Mouse (Mus musculus): ENCODE data around the gene Sesn3. TPM values are rescaled to one million over a fixed set of nuclear protein-coding genes. Genes with fewer than 3 reads are reported as not detected.

Gene Sesn3
- polyA plus RNA-seq, 1 experiment from 2014 or later: 14.7 TPM

DNA sequence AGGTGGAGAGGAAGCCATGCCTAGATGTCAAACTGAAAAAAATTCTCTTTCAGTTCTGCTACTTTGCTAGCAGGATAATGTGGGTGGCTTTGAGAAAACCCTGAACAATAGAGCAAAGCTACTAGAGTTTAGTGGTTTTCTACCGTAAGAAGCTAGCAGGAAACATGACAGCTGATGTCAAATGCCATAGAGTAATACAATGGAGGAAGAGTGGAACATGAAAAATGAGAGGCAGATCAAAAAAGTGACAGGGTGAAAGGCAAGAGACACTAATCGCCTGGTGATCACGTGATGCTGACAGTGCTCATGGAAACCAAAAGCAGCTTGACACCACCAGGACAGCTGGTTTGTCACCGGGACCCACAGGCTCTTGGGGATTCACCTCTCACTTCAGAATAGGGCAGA lies 12.3 kb upstream of the Sesn3 start:
- Histone ChIP-seq H3K4me1 (peaks cover 14% of the 10 kb centered on the region), H3K27me3 (ENCODE audit: poor library complexity, severe bottlenecking) (no peaks in the 10 kb centered on the region), H3K36me3 (replicated peaks) (no peaks in the 10 kb centered on the region), H3K9me3 (no peaks in the 10 kb centered on the region), H3K27ac (no peak overlapping the region), H3K4me3 (no peak overlapping the region)
- no peak for DNase-seq (ENCODE audit: extremely low spot score, low spot score)
- 82% methylated on average over 4 of the region's 4 CpGs for WGBS

DNA sequence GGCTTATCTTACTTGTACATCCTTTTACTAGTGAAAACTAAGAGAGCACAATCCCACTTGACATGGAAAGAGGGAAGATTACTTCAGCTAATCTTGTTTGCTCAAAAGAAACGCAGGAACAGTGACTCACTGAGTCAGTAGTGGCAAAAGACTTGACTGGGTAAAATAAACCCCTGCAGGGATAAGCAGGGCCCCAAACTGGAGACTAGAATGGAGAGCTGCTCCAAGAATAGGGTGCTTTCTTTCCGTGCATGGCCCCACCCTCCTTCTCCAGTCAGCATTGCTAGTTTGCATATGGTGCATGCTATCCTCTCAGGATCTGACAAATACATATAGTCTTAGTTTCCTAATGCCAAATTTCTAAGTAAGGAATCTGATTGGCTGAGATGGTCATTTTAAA lies 8.4 kb upstream of the Sesn3 start:
- Histone ChIP-seq H3K4me1 (peaks cover 14% of the 10 kb centered on the region), H3K27ac (no peak overlapping the region), H3K27me3 (ENCODE audit: poor library complexity, severe bottlenecking) (no peaks in the 10 kb centered on the region), H3K36me3 (replicated peaks) (no peaks in the 10 kb centered on the region), H3K9me3 (no peaks in the 10 kb centered on the region), H3K4me3 (no peak overlapping the region)
- 9% methylated on average over 2 of the region's 2 CpGs for WGBS
- no peak for DNase-seq (ENCODE audit: extremely low spot score, low spot score)

DNA sequence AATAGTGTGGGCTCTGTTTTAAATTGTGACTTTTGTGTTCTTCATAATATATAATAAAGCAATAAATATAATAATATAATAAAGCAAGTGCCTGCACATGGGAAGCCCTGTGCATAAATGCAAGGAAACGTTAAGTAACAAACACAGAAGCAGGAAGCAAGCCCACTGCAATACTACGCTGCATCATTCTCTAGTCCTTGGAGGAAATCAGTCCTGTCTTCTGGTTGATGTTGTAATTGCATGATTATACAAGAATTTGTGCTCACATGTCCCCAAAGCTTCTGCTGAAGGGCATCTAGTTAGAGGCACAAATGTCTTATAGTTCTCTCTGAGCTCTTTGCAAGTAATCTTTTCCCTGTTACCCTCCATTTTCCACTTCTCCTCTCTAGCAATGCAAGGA lies 6.3 kb upstream of the Sesn3 start:
- H3K36me3 ChIP-seq (replicated peaks): no peaks in the 10 kb centered on the region
- DNase-seq (ENCODE audit: extremely low spot score, low spot score): no peak
- no peaks in the 10 kb centered on the region for H3K27me3 ChIP-seq (ENCODE audit: poor library complexity, severe bottlenecking)
- H3K27ac ChIP-seq: no peak overlapping the region
- no peaks in the 10 kb centered on the region for H3K9me3 ChIP-seq
- WGBS: 82% methylated on average over 2 of the region's 2 CpGs
- H3K4me1 ChIP-seq: peaks cover 14% of the 10 kb centered on the region
- H3K4me3 ChIP-seq: no peak overlapping the region

DNA sequence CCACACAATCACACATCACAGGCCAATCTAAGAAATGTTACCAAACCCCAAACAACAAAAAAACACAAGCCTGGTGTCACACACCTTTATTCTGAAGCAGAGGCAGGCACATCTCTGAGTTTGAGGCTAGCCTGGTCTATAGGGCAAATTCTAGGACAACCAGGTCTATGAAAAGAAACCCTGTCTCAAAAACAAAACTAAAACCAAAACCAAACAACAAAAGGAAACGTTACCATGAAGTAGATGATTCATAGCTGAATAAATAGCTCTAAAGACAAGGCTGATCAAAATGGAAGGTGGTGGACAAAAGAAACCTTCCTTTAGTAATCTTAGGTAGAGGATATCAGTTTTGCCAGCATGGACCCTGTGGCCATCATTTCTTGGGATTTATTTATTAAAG lies 1.9 kb upstream of the Sesn3 start:
- Histone ChIP-seq H3K9me3 (no peaks in the 10 kb centered on the region), H3K4me1 (peaks cover 11% of the 10 kb centered on the region), H3K36me3 (replicated peaks) (no peaks in the 10 kb centered on the region), H3K27me3 (ENCODE audit: poor library complexity, severe bottlenecking) (no peaks in the 10 kb centered on the region), H3K27ac (no peak overlapping the region), H3K4me3 (no peak overlapping the region)
- WGBS: 89% methylated on average over 1 of the region's 1 CpGs
- DNase-seq (ENCODE audit: extremely low spot score, low spot score): no peak

DNA sequence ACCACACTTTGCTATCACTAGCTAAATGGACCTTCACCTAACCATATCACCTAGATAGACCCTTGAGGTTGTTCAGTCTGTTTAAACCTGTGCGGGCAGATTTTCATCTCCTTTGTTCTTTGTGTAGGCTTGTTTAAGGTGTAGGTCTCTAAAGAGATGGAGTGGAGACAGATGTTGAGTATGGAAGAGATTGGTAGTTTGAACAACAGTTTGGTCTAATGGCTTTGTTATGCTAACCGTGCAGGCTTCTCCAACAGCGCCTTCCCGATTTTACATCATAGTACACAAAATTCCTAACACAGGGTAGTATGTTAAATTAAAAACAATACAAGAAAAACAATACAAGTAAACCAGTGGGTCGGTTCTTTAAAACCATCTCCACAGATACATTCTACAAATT lies 281 bp upstream of the Sesn3 start:
- WGBS: 35% methylated on average over 5 of the region's 5 CpGs
- Histone ChIP-seq H3K4me1 (peaks cover 11% of the 10 kb centered on the region), H3K4me3 (peak overlapping the region; percentile 95), H3K9me3 (no peaks in the 10 kb centered on the region), H3K36me3 (replicated peaks) (no peaks in the 10 kb centered on the region), H3K27me3 (ENCODE audit: poor library complexity, severe bottlenecking) (no peaks in the 10 kb centered on the region), H3K27ac (peak overlapping the region; percentile 96)
- DNase-seq (ENCODE audit: extremely low spot score, low spot score): no peak

DNA sequence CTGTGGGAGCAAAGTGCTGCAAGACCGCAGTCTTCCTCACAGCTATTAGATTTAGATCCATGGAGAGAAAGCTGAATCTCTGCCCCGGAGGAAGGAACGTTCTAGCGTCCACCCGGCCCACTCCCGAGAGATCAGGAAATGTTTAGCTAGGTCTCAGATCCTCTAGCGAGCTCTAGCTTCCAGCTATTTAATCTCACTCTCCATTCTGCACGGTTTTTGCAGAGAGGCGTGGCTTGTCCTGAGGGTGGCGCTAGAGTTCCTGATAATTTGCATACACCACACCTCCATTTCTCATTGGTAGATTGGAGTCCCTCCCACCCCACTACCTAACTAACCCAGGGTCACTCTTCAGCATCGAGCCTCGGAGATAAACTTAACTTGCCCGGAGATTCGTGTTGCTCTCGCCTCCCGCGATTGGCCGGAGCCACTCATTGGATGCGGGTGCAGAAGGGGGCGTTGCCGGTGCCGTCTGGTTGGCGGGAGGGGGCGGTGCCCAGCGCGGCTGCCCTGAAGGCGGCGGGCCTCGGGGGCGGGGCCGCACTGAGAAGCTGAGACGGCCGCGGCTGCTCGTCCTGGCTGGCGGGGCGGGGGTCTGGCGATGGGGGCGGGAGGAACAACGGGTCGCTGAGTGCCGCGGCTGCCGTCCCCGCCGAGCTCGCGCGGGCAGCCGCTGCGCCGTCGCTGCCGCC lies 1.1 kb downstream of the Sesn3 start:
- Histone ChIP-seq H3K27me3 (ENCODE audit: poor library complexity, severe bottlenecking) (no peaks in the 10 kb centered on the region), H3K4me3 (peak overlapping the region; percentile 95), H3K36me3 (replicated peaks) (no peaks in the 10 kb centered on the region), H3K27ac (peak overlapping the region; percentile 96), H3K4me1 (peaks cover 11% of the 10 kb centered on the region), H3K9me3 (no peaks in the 10 kb centered on the region)
- 0% methylated on average over 53 of the region's 54 CpGs for WGBS
- peak; percentile 98 for DNase-seq (ENCODE audit: extremely low spot score, low spot score)

DNA sequence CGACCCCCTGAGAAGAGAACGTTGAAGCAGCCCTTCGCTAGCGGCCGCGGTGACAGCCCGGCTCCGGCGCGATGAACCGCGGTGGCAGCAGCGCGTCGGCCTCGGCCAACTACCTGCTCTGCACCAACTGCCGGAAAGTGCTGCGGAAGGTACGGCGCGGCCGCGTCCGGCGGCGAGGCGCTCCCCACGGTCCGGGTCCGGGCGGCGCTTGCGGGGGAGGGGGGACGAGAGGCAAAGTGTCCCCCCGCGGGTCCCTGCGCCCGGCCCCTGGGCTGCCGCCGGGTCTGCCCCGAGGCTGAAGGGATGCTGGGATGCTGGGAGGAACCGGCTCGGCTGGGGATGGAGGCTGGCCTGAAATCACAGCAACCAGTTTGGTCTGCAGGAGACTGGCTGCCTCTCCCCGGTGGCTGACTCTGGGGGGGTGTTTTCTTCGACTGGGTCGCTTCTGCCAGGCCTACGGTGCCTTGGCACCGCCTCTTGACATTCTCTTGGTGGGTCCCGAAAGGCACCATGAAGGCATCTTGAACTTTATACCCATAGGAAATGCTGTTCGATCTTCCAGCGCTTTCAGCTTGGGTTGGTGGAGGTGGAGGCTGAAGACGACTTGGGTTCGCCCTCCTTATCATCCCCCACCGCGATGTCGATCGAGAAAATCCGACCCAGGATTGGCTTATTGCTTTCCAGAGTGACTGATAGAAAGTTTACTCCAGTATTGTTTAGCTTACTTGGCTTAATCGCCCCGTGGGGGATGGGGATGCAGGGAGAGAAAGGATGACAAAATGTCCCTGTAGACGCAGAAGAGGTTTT lies 1.8 kb downstream of the Sesn3 start:
- peak; percentile 76 for DNase-seq (ENCODE audit: extremely low spot score, low spot score)
- Histone ChIP-seq H3K27ac (peak overlapping the region; percentile 96), H3K4me1 (peaks cover 11% of the 10 kb centered on the region), H3K36me3 (replicated peaks) (no peaks in the 10 kb centered on the region), H3K27me3 (ENCODE audit: poor library complexity, severe bottlenecking) (no peaks in the 10 kb centered on the region), H3K9me3 (no peaks in the 10 kb centered on the region), H3K4me3 (peak overlapping the region; percentile 95)
- WGBS: under 1% methylated on average over 60 of the region's 61 CpGs

DNA sequence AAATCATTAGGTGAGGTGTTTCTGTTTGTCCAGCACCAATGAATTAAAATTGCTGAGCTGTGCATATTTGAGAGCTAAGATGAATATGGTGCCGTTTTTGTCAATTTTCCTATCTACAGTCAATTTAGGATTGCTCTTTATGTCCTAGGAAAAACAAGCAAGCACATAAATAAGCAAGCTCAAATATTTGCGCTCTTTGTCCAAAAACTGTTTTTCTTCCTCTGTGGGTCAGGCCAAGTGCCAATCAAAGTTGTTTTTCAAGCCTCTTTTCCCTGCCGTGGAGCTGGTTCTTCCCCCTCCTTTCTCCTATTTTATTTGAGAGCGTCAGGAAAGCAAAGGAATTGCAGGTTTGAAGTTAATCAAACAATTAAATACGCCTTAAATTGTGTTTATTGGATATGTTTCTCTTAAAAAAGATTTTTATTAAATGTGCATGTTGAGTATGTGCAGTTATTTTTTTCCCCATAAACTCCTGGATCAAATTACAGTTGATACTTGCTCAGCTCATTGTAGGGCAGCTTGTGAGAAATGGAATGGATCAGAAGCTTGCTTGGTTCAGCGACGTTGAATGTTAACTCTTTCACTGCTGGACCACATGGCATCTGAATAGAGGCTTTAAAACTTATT lies 2.6 kb downstream of the Sesn3 start:
- Histone ChIP-seq H3K9me3 (no peaks in the 10 kb centered on the region), H3K27ac (peak overlapping the region; percentile 96), H3K4me1 (peaks cover 11% of the 10 kb centered on the region), H3K36me3 (replicated peaks) (no peaks in the 10 kb centered on the region), H3K27me3 (ENCODE audit: poor library complexity, severe bottlenecking) (no peaks in the 10 kb centered on the region), H3K4me3 (peak overlapping the region; percentile 95)
- 3% methylated on average over 7 of the region's 7 CpGs for WGBS
- DNase-seq (ENCODE audit: extremely low spot score, low spot score): peak; percentile 18

DNA sequence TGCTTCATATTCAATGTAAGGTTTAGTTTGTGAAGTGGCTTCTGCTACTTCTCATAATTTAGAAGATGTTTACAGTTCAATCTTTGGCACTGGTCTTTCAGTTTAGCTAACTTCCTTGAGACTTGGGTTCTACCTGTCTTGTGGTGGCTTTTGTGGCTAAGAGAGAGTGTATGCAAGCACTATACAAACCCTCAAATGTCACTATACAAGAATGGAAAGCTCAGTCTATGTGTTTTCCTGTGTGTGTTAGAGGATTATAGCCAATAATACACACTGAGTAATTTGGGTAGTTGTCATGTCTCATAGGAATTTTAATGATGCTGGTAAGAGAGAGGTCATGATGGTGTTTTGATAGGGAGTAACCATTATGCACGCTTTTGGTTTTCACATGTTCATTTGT lies 5.8 kb downstream of the Sesn3 start:
- Histone ChIP-seq H3K4me3 (no peak overlapping the region), H3K9me3 (no peaks in the 10 kb centered on the region), H3K4me1 (no peaks in the 10 kb centered on the region; the same call in 1 of the 2 replicates), H3K27me3 (ENCODE audit: poor library complexity, severe bottlenecking) (no peaks in the 10 kb centered on the region), H3K36me3 (replicated peaks) (no peaks in the 10 kb centered on the region), H3K27ac (no peak overlapping the region)
- no peak for DNase-seq (ENCODE audit: extremely low spot score, low spot score)
- 85% methylated on average over 1 of the region's 1 CpGs for WGBS

DNA sequence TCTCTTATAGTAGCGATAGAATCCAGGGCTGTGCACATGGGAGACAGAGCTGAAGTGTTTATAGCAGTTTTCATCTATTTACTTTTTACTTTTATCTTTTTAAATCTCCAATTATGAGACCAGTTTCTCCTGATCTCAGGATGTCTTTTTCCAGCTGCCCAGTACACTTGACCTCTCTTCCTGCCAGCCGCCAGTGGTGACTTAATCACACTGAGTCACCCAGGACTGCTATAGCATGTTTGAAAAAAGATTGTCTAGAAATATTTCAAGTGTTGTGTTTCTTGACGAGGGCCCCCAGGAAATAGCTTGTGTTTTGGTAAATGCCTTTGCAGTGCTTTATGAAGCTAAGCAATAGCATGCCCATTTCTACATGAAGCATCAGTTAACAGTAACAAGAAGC lies 10.2 kb downstream of the Sesn3 start:
- DNase-seq (ENCODE audit: extremely low spot score, low spot score): no peak
- Histone ChIP-seq H3K27me3 (ENCODE audit: poor library complexity, severe bottlenecking) (no peaks in the 10 kb centered on the region), H3K4me3 (no peak overlapping the region), H3K9me3 (no peaks in the 10 kb centered on the region), H3K27ac (no peak overlapping the region), H3K4me1 (no peaks in the 10 kb centered on the region; the same call in 1 of the 2 replicates), H3K36me3 (replicated peaks) (no peaks in the 10 kb centered on the region)
- 84% methylated on average over 3 of the region's 3 CpGs for WGBS

DNA sequence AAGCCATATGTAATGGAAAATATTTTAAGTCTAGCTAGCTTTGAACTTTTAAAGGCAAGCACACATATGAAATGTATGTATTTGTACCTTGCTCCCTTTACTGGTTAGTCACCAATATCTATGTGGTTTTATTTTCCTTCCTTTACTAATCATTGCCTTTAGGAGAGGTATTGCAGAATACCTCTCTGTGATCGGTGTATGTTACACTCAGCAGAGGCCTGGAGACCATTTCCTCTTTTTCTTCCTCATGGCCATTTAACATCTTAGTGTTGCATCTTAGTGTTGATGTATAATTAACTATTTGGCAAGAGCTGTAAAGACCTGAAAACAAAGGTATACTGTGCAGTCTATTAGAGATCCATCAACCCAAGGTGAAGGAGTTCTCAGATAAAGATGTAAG lies 12.4 kb downstream of the Sesn3 start:
- DNase-seq (ENCODE audit: extremely low spot score, low spot score): no peak
- H3K36me3 ChIP-seq (replicated peaks): no peaks in the 10 kb centered on the region
- 100% methylated on average over 1 of the region's 1 CpGs for WGBS

DNA sequence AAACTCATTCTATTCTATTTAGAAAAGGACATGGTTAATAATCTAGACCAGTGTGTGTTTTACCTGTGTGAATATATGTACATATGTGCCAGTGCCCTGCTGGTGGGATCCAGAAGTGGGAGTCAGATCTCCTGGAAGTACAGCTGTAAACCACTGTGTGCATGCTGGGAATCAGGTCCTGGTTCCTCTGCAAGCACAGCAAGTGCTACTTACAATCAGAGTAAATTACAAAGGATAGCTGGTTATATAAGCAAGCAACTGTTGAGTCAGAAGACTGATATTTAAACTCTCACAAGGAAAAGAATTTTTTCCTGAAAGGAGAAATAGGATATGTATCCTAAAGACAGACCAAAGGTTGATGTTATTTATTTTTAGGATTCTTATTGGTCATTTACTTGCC lies 13.6 kb downstream of the Sesn3 start:
- no peak for DNase-seq (ENCODE audit: extremely low spot score, low spot score)
- H3K36me3 ChIP-seq (replicated peaks): no peaks in the 10 kb centered on the region
- no peaks in the 10 kb centered on the region for H3K9me3 ChIP-seq
- no peaks in the 10 kb centered on the region for H3K27me3 ChIP-seq (ENCODE audit: poor library complexity, severe bottlenecking)
- no peak overlapping the region for H3K4me3 ChIP-seq
- no peaks in the 10 kb centered on the region; the same call in 1 of the 2 replicates for H3K4me1 ChIP-seq
- H3K27ac ChIP-seq: no peak overlapping the region

More for the DNA sequence above, 12.4 kb downstream of the Sesn3 start:
- Histone ChIP-seq H3K27ac (no peak overlapping the region), H3K27me3 (ENCODE audit: poor library complexity, severe bottlenecking) (no peaks in the 10 kb centered on the region), H3K4me1 (no peaks in the 10 kb centered on the region; the same call in 1 of the 2 replicates), H3K9me3 (no peaks in the 10 kb centered on the region), H3K4me3 (no peak overlapping the region)

DNA sequence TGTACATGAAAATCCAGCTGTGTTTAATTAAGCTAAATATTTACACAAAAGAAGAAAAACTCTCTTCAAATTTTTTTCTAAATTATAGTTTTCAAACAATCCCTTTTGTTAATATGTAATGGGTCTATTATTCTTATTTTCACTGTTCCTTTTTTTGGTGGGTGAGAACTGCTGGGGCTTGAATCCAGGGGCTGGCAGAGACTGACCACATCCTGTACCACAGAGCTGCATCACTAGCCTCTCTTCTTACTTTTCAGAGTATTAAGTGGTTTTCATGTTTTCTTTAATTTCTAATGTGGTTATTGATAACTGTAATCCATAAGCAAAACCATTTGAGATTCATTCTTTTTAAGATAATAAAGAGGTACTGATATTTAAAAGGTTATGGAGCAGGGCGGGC lies 19.0 kb downstream of the Sesn3 start:
- Histone ChIP-seq H3K9me3 (no peaks in the 10 kb centered on the region), H3K27me3 (ENCODE audit: poor library complexity, severe bottlenecking) (no peaks in the 10 kb centered on the region), H3K4me3 (no peak overlapping the region), H3K27ac (no peak overlapping the region), H3K36me3 (replicated peaks) (no peaks in the 10 kb centered on the region), H3K4me1 (no peaks in the 10 kb centered on the region)
- 95% methylated on average over 1 of the region's 1 CpGs for WGBS
- no peak for DNase-seq (ENCODE audit: extremely low spot score, low spot score)

All from forebrain, embryonic 10.5 days (tissue).